Mouse (Mus musculus) lung, adult 2 months (tissue): Measurements from ENCODE around the gene Trp53bp1.

Experiments used
- CTCF ChIP-seq: fragments of 200-500 bp; IDR thresholded peaks from 2 replicates; pipeline ENCODE4 v1.5.1; 2011; ENCODE audit warnings: mild to moderate bottlenecking, low read length, control low read depth; ENCODE audit not compliant: insufficient read depth
- POLR2A ChIP-seq: fragments of 200-500 bp; IDR thresholded peaks from 2 replicates; pipeline ENCODE4 v1.6.1; 2011; ENCODE audit warnings: low read depth, mild to moderate bottlenecking, control low read depth, low read length, borderline replicate concordance; ENCODE audit errors: extremely low read depth

GRCm38 (mm10) chr2:121316278-121316677 is 45.1 kb upstream of the Trp53bp1 start:
- TF ChIP-seq POLR2A (no peak), CTCF (no peak)
